9 mouse cellular contexts compared by ENCODE assay signal in the genomic region with DNA sequence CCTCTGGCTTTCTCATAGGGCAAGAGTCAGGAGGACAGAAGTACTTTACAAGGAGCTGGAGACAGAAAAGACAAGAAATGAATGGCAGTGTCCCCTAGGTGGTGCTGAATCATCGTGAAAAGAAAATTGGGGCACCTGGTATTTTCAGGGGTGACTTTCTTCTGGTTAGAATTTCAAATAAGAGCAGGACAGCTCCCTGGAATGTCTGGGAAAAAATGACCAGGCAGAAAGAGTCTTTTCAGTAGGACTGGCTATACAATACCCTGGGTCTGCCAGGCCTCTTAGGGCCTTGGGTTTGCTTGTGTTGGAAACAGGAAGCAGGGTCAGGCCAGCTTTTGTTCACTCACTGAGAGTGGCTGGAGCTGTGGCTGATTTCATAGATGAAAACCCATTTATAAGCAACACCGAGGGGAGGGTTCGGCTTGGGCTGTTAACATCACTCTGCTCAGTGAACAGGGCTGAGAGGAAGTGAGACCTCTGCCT. TPM values are rescaled to one million over a fixed set of nuclear protein-coding genes. Genes with fewer than 3 reads are reported as not detected.
A peak's percentile ranks its signal among the peaks of the same experiment; 100 is the strongest.
DNase-seq lines count a peak whose midpoint lies in the region; ATAC-seq lines count a peak whose summit lies in the region.
"Had no signal": no experiment of that assay in that cellular context is flagged by ENCODE, and none has a peak within 500 bp of the region (broad histone marks: within the 10 kb centered on the region; RNA-seq: fewer than 3 reads in every experiment).

No protein-coding gene starts in this region.

- H3K27me3 ChIP-seq in forebrain, embryonic 11.5 days (ENCODE audit: control insufficient read depth, insufficient read depth, low read length) = no peaks in the 10 kb centered on the region
- H3K27me3 ChIP-seq in hindbrain, embryonic 11.5 days (ENCODE audit: control insufficient read depth, insufficient read depth, low read length) = no peaks in the 10 kb centered on the region

- H3K36me3 ChIP-seq in forebrain, embryonic 11.5 days (ENCODE audit: control insufficient read depth, insufficient read depth, low read length) = no peaks in the 10 kb centered on the region
- no peaks in the 10 kb centered on the region for H3K36me3 ChIP-seq in hindbrain, embryonic 11.5 days (ENCODE audit: control insufficient read depth, insufficient read depth, low read length)

- H3K27ac ChIP-seq in forebrain, embryonic 11.5 days (ENCODE audit: low read depth, low read length) = peak overlapping the region; percentile 48; the same call in 1 of the 2 replicates
- peak overlapping the region; percentile 40 for H3K27ac ChIP-seq in hindbrain, embryonic 11.5 days (ENCODE audit: low read depth, low read length)

- no peak overlapping the region for H3K4me2 ChIP-seq in forebrain, embryonic 11.5 days (ENCODE audit: low read depth, low read length, severe bottlenecking)
- no peak overlapping the region; the same call in 1 of the 2 replicates for H3K4me2 ChIP-seq in hindbrain, embryonic 11.5 days (replicated peaks; ENCODE audit: low read depth, low read length)

- ATAC-seq in forebrain, embryonic 11.5 days (replicated peaks; ENCODE audit: low FRiP score) = peak; percentile 87
- ATAC-seq in hindbrain, embryonic 11.5 days (ENCODE audit: low FRiP score) = peak; percentile 81

- peaks cover 11% of the 10 kb centered on the region; the same call in 1 of the 2 replicates for H3K4me1 ChIP-seq in forebrain, embryonic 11.5 days (replicated peaks; ENCODE audit: control insufficient read depth, insufficient read depth, low read length)
- peaks cover 3% of the 10 kb centered on the region; the same call in 1 of the 2 replicates for H3K4me1 ChIP-seq in hindbrain, embryonic 11.5 days (replicated peaks; ENCODE audit: control insufficient read depth, insufficient read depth, low read length)

- 11% methylated on average over 3 of the region's 3 CpGs for WGBS in forebrain, embryonic 11.5 days
- WGBS in hindbrain, embryonic 11.5 days = 11% methylated on average over 3 of the region's 3 CpGs

- peak overlapping the region; percentile 41; the same call in 1 of the 2 replicates for H3K9ac ChIP-seq in forebrain, embryonic 11.5 days (ENCODE audit: low read length)
- H3K9ac ChIP-seq in hindbrain, embryonic 11.5 days (ENCODE audit: low read depth, low read length) = no peak overlapping the region

- no peaks in the 10 kb centered on the region for H3K9me3 ChIP-seq in forebrain, embryonic 11.5 days (ENCODE audit: control insufficient read depth, low read length)
- no peaks in the 10 kb centered on the region for H3K9me3 ChIP-seq in hindbrain, embryonic 11.5 days (ENCODE audit: control insufficient read depth, low read length)

- DNase-seq in ES-CJ7 (ENCODE audit: low read depth, low spot score) = peak; percentile 11
- peak; percentile 87 for DNase-seq in brain, adult 2 months (ENCODE audit: low read depth, low spot score)
- DNase-seq in forebrain, embryonic 11.5 days (ENCODE audit: low spot score) = peak; percentile 60
- DNase-seq in hindbrain, embryonic 11.5 days (ENCODE audit: low spot score) = peak; percentile 72
- DNase-seq in layer of hippocampus, adult 8-10 months (ENCODE audit: low spot score in 2 of 2) = peak; percentile 54 to 58
- DNase-seq in lung, postnatal 14 days = peak; percentile 28
- DNase-seq in right cerebral cortex, postnatal 14 days = peak; percentile 29
- DNase-seq in testis, postnatal 14 days (ENCODE audit: low spot score) = no peak

- no peak overlapping the region for H3K4me3 ChIP-seq in forebrain, embryonic 11.5 days (ENCODE audit: low read depth, low read length)
- no peak overlapping the region for H3K4me3 ChIP-seq in hindbrain, embryonic 11.5 days (ENCODE audit: low read depth, low read length)

RNA-seq across cellular contexts. Expression of a gene that starts 5.8 kb away (rescaled TPM):
- 0.20 and 0.41 TPM in 2 replicates for polyA plus RNA-seq in forebrain, embryonic 11.5 days (2014; fragmentation: Nextera tagmentation; extraction: Ambion mirVana)
- polyA plus RNA-seq in hindbrain, embryonic 11.5 days (2014; fragmentation: Nextera tagmentation; extraction: Ambion mirVana) = 0.28 TPM in 1 of 2 replicates, not detected in the other
- total RNA-seq in layer of hippocampus, adult 8-10 months (2022) = under 1 TPM in 3 of 4 experiments, not detected in 1; 0.20 to 0.30 (median 0.23) TPM
- polyA plus RNA-seq: small intestine, adult 2 months had no signal

RNA-seq across cellular contexts. Expression of a gene that starts 32.8 kb away (rescaled TPM):
- 69.0 and 74.6 TPM in 2 replicates for polyA plus RNA-seq in forebrain, embryonic 11.5 days (2014; fragmentation: Nextera tagmentation; extraction: Ambion mirVana)
- polyA plus RNA-seq in hindbrain, embryonic 11.5 days (2014; fragmentation: Nextera tagmentation; extraction: Ambion mirVana) = 59.5 and 70.1 TPM in 2 replicates
- 10 to 100 TPM; 20.0 to 26.3 (median 23.2) TPM for total RNA-seq in layer of hippocampus, adult 8-10 months (2022)

RNA-seq across cellular contexts. Expression of a gene that starts 33.1 kb away (rescaled TPM):
- 0.25 TPM in 1 of 2 replicates, not detected in the other for polyA plus RNA-seq in forebrain, embryonic 11.5 days (2014; fragmentation: Nextera tagmentation; extraction: Ambion mirVana)
- polyA plus RNA-seq in hindbrain, embryonic 11.5 days (2014; fragmentation: Nextera tagmentation; extraction: Ambion mirVana) = 0.82 and 1.0 TPM in 2 replicates
- total RNA-seq in layer of hippocampus, adult 8-10 months (2022) = 1 to 10 TPM in 3 of 4 experiments, under 1 TPM in 1; 0.43 to 2.4 (median 1.5) TPM
- polyA plus RNA-seq: small intestine, adult 2 months had no signal
